Mouse (Mus musculus) frontal cortex, adult (tissue): ENCODE results near the gene Adamtsl1.

Source experiments
- ATAC-seq: cut with Nextera tagmentation; 2 replicates; pipeline ENCODE4 v1.9.2; 2017; ENCODE audit warnings: mild to moderate bottlenecking, moderate library complexity, mixed read lengths; ENCODE audit not compliant: low TSS enrichment

Gene Adamtsl1

DNA sequence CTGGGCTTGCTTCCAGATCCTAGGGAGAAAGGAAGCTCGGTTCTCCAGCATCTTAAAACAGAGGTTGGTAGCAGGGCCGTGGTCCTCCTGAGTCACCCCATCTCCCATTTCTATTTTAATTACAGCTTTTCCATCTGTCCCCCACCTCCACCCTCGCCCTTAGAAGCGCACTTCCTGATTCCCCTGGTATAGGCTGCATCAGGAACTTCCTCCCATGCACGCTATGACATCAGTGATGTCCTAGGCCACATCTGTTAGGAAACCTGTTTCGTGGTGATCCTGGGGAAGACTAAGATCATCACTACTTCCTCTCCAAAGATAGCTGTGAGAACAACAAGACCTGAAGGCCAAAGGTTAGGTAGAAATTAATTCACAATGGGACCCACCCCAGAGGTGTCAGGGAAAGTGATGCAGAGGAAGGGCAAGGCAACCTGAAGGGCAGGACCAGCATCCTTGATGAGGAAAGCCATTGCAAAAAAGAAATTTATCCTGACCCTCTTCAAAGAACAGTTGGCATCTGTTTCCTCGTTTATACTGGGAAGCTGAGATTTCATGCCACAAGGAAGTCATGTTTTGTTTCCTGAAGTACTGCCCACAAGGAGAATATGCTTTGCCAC, 882.8 kb downstream of the Adamtsl1 start:
- ATAC-seq = no peak

DNA sequence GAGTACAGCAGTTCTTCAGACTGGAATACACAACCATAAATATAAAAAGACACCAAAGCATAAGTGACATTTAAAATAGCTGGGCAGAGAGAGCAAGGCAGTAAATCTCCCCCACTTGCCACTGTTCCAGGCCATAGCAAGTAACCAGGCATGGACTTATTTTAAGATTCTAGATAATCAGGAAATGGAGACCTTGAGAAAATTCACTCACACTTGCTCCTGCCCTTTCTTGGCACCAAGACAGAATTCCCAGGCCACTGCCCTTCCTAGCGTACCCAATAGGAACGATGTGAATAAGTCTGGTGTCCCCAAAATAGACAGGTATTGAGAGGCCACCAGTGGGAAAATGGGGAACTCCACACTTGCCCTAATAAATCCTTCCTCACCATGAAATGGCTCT, 883.5 kb downstream of the Adamtsl1 start:
- no peak for ATAC-seq

DNA sequence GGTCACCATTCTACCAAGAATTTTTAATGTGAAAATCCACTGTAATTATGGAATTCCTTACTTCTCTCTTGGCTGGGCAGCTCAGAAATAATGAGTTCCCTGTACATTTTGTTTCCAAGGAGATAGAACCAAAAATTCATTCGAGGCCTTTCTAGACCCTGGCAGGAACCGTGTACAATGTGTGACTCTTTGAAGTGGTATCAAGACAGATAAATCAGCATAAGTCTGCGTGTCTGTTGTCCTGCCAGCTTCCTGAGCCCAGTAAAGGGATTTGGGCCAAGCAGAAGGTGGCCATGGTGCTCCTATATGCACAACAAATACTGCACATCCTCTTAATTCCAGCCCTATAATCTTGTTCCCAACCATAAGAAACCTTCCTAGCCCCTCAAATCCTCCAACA, 887.1 kb downstream of the Adamtsl1 start:
- no peak; the same call in 1 of the 2 replicates for ATAC-seq

DNA sequence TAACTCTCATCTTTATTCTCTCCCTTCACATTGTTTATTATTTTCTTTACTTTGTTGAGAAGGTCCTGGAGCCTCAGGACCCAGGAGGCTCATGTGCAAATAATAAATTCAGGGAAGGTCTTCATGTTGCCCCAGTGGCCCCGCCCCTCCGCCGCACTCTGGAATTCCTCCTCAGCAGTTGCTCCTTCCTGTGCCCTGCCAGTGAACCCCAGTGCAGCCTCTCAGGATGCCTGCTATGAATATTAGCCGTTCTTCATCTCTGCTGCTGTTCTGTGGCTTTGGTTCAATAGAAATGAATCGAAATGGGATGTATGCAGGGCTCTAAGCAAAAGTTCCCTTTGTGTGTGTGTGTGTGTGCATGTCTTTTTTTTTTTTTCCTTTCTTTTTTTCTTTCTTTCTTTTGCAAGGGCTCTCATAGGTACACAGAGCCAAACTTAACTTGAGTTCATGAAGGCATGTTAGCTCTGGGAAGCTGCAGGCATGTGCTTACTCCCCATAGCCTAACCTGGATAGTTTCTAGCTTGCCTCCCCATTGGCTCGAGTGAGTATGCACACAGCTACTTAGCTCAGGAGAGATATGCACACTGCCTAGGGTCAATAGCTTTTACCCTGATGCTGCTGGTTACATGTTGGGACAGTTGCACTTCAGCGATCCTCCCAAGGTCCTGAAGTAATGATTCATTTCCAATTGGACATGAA, 892.7 kb downstream of the Adamtsl1 start:
- no peak for ATAC-seq

DNA sequence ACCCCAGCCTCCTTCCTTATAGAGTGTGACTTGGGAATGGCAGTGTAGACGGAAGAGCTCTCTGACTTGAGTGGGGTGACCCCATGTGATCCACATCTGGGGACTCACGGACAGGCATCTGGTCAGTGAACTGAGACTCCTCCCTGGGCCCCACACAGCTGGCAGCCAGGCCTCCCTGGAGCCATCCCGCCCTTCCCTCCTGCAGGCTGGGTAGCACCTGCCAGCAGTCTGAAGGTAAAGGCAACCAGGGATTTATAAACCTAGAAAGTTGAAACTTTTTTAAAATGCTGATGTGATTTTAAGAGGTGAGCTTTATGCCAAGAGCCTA, 893.2 kb downstream of the Adamtsl1 start:
- no peak for ATAC-seq

DNA sequence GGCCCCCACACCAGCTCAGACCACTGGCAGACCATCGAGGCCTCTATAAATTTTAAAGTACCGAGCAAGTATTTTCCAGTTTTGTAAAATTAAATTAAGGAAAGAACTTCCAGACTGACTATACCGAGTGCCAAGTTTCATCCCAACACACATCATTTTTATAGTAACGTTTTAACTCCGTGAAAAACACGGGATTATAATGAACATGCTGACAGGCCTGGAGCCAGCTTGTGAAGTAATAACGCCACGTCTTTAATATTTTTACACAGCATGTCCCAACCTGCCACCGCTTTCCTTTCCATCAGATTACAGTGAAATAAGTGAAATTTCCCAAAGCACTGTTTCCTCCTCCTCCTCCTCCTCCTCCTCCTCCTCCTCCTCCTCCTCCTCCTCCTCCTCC, 894.4 kb downstream of the Adamtsl1 start:
- no peak; the same call in 1 of the 2 replicates for ATAC-seq

DNA sequence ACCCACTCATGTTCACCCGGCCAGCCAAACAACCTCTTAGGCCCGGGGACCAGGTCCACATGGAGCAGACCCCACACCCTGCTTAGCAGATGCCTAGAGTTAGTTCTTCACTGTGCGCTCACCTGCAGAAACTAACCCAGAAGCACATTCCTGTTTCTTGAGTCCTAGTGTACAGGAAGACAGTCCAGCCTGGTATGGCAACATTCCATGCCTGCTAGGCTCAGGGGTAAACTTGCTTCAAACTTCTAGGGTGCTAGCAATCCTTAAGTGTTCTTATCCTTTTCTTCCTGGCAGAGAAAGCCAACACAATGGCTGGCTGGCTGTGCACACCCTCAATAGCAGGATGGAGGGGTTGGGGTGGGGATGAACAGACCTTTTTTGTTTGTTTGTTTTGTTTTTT, 897.0 kb downstream of the Adamtsl1 start:
- no peak for ATAC-seq

DNA sequence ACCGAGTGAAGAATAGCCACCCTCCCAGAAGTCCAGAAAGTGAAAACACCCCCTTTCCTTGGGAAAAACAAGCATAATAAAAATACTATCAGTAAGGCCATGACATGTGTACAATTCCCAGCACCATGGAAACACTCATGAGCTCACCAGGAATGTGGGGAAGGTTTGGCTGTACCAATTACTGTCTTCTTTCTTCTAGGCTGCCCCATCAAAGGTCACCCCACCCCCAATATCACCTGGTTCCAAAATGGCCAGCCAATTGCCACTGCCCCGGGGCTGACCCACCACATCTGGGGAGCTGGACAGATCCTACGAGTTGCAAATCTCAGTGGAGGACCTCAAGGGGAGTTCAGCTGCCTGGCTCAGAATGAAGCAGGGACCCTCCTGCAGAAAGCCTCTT, 899.4 kb downstream of the Adamtsl1 start:
- ATAC-seq = no peak

DNA sequence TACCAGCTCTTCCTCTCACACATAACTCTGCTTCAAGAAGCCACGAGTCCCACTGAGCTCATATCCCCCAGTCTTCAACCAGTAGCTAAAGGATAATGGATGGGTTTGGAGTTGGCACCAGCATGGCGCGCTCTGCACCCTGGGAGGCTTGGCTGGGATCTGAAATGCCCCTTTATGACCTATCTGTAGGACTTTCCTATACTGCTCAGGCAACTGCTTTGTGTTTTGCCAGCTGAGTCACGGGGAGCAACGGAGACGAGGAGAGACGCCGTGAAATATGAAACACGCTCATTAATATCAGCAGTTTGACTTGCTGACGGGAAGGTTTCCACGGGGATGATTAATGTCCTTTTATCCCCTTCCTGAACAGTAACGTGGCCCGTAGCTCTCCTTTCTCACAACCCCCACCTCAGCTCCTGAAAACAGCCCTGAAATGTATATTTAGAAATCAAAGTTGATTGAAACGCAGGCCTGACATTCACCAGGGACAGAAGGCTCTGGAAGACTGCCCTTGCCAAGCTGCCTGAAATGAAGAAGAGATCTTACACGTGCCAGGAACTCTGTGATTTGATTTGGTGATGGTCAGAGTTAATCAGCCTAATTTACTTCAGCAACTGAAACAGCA, 902.5 kb downstream of the Adamtsl1 start:
- ATAC-seq = no peak

DNA sequence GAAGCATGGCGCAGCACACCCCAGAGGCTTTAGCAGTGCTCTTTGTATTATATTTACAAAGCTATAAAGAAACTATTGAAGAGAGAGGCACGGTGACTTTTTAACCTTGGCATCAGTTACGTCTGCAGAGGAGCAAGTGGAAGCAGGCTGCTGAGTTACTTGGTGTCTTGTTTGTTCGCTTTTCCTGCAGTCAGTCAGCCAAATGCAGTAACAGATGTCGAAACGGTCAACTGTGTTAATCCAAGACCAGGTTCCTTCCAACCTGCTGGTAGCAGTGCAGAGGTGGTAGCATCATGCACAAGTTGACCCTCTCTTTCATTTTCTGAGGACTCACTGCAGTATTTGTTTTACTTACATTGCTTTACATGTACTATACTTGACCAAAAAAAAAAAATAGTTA, 908.6 kb downstream of the Adamtsl1 start:
- no peak for ATAC-seq

DNA sequence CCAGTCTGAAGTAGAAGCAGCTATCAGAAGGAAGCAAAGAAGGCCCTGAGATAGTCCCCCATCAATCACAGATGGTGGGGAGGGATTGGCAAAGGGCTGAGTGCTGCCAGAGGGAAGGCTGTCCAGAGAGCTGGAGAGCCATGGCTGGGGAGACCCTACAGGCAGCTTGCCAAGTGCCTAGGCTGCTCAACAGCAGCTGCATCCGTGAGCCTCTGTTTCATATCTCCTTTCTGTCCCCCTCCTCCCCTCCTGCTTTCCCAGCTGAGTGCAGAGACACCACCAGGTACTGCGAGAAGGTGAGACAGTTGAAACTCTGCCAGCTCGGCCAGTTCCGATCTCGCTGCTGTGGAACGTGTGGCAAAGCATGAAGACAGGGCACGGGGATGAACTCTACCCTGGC, 911.6 kb downstream of the Adamtsl1 start:
- no peak for ATAC-seq

DNA sequence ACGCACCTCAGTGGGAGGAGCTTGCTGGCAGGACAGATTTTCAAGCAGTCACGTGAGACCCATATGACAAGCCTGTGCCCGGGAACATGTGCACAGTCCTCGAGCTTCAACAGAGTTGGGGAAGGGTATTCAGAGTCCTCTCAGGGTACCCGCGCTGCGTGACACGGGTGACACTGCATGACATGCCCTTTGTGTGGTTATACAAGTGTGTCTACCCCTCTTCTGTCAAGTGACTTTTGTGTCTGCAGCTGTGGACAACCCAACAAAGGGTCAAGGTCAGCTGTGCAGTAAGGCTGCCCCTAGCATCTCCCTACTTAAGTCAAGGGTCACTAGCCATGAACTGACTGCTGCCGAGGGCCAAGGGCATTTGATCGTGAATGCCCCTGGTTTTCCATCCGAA, 912.6 kb downstream of the Adamtsl1 start:
- no peak for ATAC-seq

DNA sequence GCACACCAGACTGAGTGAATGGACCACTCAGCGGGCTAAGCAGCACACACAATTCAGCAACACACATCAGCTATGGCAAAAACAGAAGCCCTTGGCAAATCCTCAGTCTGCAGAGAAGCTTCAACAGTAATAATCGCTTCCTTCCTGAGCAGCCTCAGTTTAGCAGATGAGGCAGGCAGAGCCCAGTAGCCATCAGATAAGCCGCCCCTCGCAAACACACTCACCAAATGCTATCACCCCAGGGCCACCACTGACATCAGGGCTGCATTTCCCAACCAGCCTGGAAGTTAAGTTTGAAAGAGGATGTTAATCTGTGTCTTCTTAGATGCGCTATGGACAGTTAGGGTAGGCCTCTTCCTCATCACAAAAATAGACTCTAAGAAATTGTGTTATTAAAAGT, 913.3 kb downstream of the Adamtsl1 start:
- ATAC-seq = no peak

DNA sequence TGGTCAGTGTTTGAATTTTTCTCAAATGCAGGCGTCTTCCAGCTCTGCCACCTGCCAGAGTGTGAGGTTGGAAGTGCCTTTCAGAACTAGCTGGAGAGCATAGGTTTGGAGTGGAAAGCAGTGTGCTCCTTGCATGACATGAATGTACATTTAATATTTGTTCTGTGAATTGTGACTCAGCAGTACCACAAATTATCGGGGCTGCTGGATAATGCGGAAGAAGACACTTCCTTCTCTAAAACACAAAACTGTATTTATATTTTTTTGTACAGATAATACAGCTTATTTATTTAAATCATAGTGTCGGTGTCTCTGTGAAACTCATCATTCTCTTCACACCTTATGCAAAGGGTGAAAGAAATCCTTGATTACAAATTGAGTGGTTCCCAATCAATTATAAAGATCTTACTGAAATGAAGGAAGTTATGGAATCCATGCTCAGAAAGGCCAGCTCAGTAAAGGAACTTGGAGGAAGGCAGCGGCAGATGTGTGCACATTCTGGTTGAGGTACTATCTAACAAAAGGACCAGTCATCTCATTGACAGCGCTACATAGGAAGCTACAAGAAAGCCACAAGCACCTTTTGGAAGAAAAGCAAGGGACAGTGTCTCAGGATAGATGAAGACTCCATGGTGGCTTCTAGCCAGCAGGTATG, 914.2 kb downstream of the Adamtsl1 start:
- ATAC-seq = no peak

DNA sequence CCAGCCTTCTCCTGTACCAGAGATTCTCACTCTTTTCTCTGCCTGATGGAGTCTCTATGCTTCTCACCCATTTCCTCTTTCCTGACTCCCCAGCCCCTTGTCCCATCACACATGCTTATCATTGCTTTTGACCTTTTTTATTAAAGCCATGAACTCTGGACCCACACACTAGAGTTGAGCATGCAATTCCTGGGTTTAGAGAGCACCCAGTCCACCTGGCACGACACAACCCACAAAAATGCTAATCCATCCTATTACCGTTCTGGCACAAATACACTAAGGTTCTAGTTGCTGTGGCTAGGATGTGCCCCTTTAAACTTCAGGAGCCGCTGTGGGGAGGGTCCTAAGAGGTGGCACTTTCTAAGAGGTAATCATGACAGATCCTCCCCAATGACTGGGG, 921.7 kb downstream of the Adamtsl1 start:
- no peak for ATAC-seq

DNA sequence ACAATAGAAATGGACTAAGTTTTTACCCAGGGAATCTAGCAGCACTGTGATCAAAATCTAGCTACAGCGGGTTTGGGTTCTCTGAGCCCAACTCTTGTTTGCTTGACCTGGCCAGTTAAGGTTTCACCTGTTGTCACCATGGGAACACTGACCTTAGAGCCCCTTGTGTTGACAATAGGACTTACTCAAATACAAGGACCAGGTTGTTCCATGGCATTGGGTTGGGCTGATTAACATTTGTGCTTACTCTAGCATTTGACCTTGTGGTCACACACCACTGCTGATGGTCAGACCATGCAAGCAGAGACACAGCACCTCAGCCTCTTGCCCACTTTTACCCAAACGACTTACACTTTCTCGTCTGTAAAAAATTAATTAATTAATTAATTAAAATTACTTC, 922.4 kb downstream of the Adamtsl1 start:
- ATAC-seq = no peak

DNA sequence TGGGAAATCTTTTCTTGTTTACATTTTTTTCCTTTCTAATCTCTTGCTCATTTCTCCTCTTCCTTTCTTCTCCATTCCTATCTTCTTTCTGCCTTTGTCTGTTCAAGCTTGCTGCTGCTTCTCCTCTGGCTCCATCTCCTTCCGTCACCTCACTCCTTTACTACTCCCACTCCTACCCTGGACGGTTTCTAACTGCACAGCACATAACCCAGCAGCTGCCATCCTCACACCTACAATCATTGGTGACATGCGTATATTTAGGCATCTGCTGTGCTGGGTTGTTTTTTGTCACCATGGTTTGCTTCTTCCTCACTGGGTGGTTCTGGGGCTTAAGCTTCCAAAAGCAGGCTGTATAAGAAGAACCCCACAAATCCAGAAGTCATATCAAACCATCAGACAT, 936.5 kb downstream of the Adamtsl1 start:
- ATAC-seq = peak; percentile 92

DNA sequence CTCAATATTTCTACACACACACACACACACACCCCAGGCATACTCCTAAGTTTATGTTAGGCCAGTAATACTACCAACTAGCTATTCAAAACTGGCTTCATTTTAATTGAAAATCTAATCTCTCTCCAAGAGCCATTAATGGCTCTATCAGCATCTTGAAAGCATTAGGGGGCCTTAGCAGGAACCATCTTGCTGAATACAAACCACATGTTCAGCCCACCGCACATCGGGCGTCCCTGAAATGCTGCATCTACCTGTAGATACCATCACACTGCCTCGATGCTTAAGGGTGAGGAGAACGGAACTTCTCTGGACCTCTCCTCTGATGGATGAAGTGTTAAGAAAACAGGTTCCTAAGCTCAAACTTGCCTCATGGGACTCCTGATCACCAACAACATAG, 950.8 kb downstream of the Adamtsl1 start:
- ATAC-seq = no peak
